7 mouse cellular contexts compared by ENCODE assay signal in the genomic region with DNA sequence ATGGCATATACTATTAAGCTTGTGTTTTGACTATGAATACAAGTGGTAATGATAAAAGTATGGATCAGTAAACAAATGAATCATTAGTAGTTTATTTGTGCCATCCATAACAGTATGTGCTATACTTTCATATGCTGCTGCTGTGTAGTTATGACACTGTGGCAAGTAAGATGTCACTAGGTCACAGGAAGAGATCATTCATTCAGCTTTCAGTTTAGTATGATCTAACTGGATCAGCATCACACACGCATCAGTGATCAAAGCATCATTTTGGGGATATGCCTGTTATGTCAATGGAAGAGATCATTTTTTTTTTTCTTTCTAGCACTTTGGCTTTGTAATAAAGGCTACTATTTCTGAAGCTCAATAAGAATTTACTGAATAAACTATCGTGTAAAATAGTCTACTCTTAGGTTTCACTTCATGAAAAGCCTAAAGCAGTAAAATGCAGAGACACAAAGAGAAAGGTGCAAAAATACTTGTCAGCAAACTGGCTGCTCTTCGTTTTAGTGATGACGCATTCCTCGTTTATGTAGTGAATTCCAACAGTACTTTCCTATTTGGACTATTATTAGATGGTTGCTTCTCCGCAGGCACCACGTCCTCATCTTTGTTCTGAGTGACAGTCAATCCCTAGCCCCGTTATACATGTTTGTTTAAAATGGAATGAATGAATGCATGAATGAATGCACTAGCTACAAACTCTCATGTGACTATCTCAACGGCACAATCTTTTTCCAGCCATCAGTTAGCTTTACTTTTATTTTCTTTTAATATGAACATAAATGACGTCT. TPM values are rescaled to one million over a fixed set of nuclear protein-coding genes. Genes with fewer than 3 reads are reported as not detected.
DNase-seq lines count a peak whose midpoint lies in the region; ATAC-seq and TF ChIP-seq lines count a peak whose summit lies in the region.

No protein-coding gene starts in this region.

- no peak for TF ChIP-seq POLR2A in brain, embryonic 14.5 days (IDR thresholded peaks at IDR 0.05; ENCODE audit: borderline replicate concordance, extremely low read depth, insufficient read depth, insufficient read length, poor library complexity, severe bottlenecking)

- H3K4me3 ChIP-seq in heart, postnatal 0 days (ENCODE audit: low read depth, low read length) = peak overlapping the region; percentile 99

- peaks cover 14% of the 10 kb centered on the region; the same call in 1 of the 2 replicates for H3K4me1 ChIP-seq in heart, postnatal 0 days (ENCODE audit: control insufficient read depth, insufficient read depth)

- peak overlapping the region; percentile 97 for H3K27ac ChIP-seq in heart, postnatal 0 days (ENCODE audit: low read depth)

- WGBS in heart, postnatal 0 days = 12% methylated on average over 10 of the region's 10 CpGs

- TF ChIP-seq EP300 in heart, postnatal 0 days (IDR thresholded peaks at IDR 0.05; ENCODE audit: low read depth) = no peak

- ATAC-seq in heart, postnatal 0 days (ENCODE audit: insufficient read depth, low read depth) = no peak
- ATAC-seq in megakaryocyte-erythroid progenitor cell, adult 5-6 weeks (replicated peaks; ENCODE audit: low FRiP score, low TSS enrichment, poor library complexity, severe bottlenecking) = 0 out of 2 replicates have a peak, but pooled peaks have one; percentile 31

- H3K36me3 ChIP-seq in heart, postnatal 0 days (replicated peaks; ENCODE audit: control insufficient read depth, insufficient read depth, low read length) = peaks cover 4% of the 10 kb centered on the region; the same call in 1 of the 2 replicates

- H3K4me2 ChIP-seq in heart, postnatal 0 days (ENCODE audit: low read depth, low read length) = peak overlapping the region; percentile 95

- H3K9ac ChIP-seq in heart, postnatal 0 days (replicated peaks; ENCODE audit: low read depth, low read length) = peak overlapping the region; percentile 99

- no peaks in the 10 kb centered on the region for H3K27me3 ChIP-seq in heart, postnatal 0 days (ENCODE audit: control insufficient read depth, insufficient read depth, low read length)

- no peaks in the 10 kb centered on the region for H3K9me3 ChIP-seq in heart, postnatal 0 days (replicated peaks; ENCODE audit: control insufficient read depth, low read length)

- no peak for TF ChIP-seq CTCF in brain, embryonic 14.5 days (IDR thresholded peaks at IDR 0.05; ENCODE audit: borderline replicate concordance, extremely low read depth, insufficient read depth, insufficient read length)
- no peak for TF ChIP-seq CTCF in heart, postnatal 0 days (IDR thresholded peaks at IDR 0.05; ENCODE audit: low read depth)

- peak; percentile 29 to 35 for DNase-seq in right cerebral cortex, adult 2 months (ENCODE audit: low spot score in 2 of 2)
- no peak for DNase-seq in right cerebral cortex, postnatal 10 days (ENCODE audit: low spot score in 2 of 2)
- peak; percentile 47 for DNase-seq in brain, embryonic 14.5 days (ENCODE audit: low read depth)
- DNase-seq in heart, postnatal 0 days (ENCODE audit: low spot score) = peak; percentile 75
- no peak for DNase-seq in urinary bladder, postnatal 36 days (ENCODE audit: low spot score in 2 of 2)
- no peak for DNase-seq in gastrocnemius, postnatal 4 days (ENCODE audit: low spot score in 2 of 2)

RNA-seq across cellular contexts. Expression of a gene that starts 1.3 kb away (rescaled TPM):
- 92.6 and 94.8 TPM in 2 replicates for polyA plus RNA-seq in brain, embryonic 14.5 days (2012; rRNA removed)
- total RNA-seq in heart, postnatal 0 days (2014; rRNA removed; ENCODE audit: low replicate concordance) = 10.8 and 13.3 TPM in 2 replicates
- polyA plus RNA-seq in heart, postnatal 0 days (2015; fragmentation: Nextera tagmentation; extraction: Ambion mirVana) = 4.3 and 5.3 TPM in 2 replicates
- total RNA-seq in megakaryocyte-erythroid progenitor cell, adult 5-6 weeks (2014; fragmentation: Nextera tagmentation) = 27.4 and 29.4 TPM in 2 replicates
- 30.4 and 36.9 TPM in 2 replicates for total RNA-seq in megakaryocyte-erythroid progenitor cell, adult 5-6 weeks (2017)
- total RNA-seq in gastrocnemius, postnatal 4 days (2021) = 10 to 100 TPM; 13.8 to 18.7 TPM

RNA-seq across cellular contexts. Expression of a gene that starts 1.4 kb away (rescaled TPM):
- polyA plus RNA-seq in brain, embryonic 14.5 days (2012; rRNA removed) = 15.0 and 23.6 TPM in 2 replicates
- total RNA-seq in heart, postnatal 0 days (2014; rRNA removed; ENCODE audit: low replicate concordance) = 13.1 and 25.9 TPM in 2 replicates
- 5.7 and 6.9 TPM in 2 replicates for polyA plus RNA-seq in heart, postnatal 0 days (2015; fragmentation: Nextera tagmentation; extraction: Ambion mirVana)
- total RNA-seq in megakaryocyte-erythroid progenitor cell, adult 5-6 weeks (2014; fragmentation: Nextera tagmentation) = 38.4 and 49.3 TPM in 2 replicates
- 87.4 and 92.6 TPM in 2 replicates for total RNA-seq in megakaryocyte-erythroid progenitor cell, adult 5-6 weeks (2017)
- total RNA-seq in gastrocnemius, postnatal 4 days (2021) = 10 to 100 TPM; 10.8 to 12.2 TPM

Comparison
In these comparisons a context has a peak if more than half of its experiments do, and no peak if none do; other contexts are left out.
1. DNase-seq: peak in right cerebral cortex, adult 2 months (2 of 2), brain, embryonic 14.5 days (single experiment) and heart, postnatal 0 days (single experiment); none in right cerebral cortex, postnatal 10 days (0 of 2), urinary bladder, postnatal 36 days (0 of 2) and gastrocnemius, postnatal 4 days (0 of 2).